Mouse (Mus musculus) hindbrain, embryonic 10.5 days (tissue): Measurements from ENCODE around the gene B020011L13Rik. TPM values are rescaled to one million over a fixed set of nuclear protein-coding genes. Genes with fewer than 3 reads are reported as not detected.
"Not testable (repeated sequence)": the region's sequence is repeated elsewhere in the genome, so short reads cannot be mapped to it uniquely, and the experiment has no call there.

Source experiments
- DNase-seq: peaks from one replicate; pipeline ENCODE4 v3.0.0-alpha.2; 2017; ENCODE audit warnings: low spot score
- H3K27ac ChIP-seq: fragments of 300-500 bp; sonication (generic); 2 replicates; pipeline ENCODE4 v1.5.1; 2016; ENCODE audit warnings: mild to moderate bottlenecking, moderate library complexity
- H3K27me3 ChIP-seq: fragments of 300-500 bp; sonication (generic); 2 replicates; pipeline ENCODE4 v1.6.1; 2016; ENCODE audit warnings: mild to moderate bottlenecking; ENCODE audit not compliant: poor library complexity, insufficient read depth, severe bottlenecking
- H3K36me3 ChIP-seq: fragments of 300-500 bp; sonication (generic); 2 replicates; pipeline ENCODE4 v1.6.1; 2016; ENCODE audit warnings: mild to moderate bottlenecking, moderate library complexity
- H3K4me1 ChIP-seq: fragments of 300-500 bp; sonication (generic); replicated peaks from 2 replicates; pipeline ENCODE4 v1.6.1; 2016; ENCODE audit warnings: mild to moderate bottlenecking
- H3K4me3 ChIP-seq: fragments of 300-500 bp; sonication (generic); 2 replicates; pipeline ENCODE4 v1.5.1; 2016; ENCODE audit warnings: mild to moderate bottlenecking, moderate library complexity
- H3K9me3 ChIP-seq: fragments of 300-500 bp; sonication (generic); 2 replicates; pipeline ENCODE4 v1.6.1; 2016; ENCODE audit warnings: mild to moderate bottlenecking, moderate library complexity
- WGBS: fragments of 180-500 bp; shearing (Covaris S2); methylation state at CpG from one replicate; pipeline ENCODE4 v1.1.7; 2016; 5-methylcytosine and 5-hydroxymethylcytosine counted together
- polyA plus RNA-seq: library from polyadenylated mRNA; unstranded; fragments of >200 nt; fragmentation: Nextera tagmentation; extraction: Ambion mirVana; gene quantifications from 2 replicates; pipeline ENCODE4 v1.2.1, GENCODE M21; 2016

The B020011L13Rik gene
- polyA plus RNA-seq: not detected in 2 replicates

DNA sequence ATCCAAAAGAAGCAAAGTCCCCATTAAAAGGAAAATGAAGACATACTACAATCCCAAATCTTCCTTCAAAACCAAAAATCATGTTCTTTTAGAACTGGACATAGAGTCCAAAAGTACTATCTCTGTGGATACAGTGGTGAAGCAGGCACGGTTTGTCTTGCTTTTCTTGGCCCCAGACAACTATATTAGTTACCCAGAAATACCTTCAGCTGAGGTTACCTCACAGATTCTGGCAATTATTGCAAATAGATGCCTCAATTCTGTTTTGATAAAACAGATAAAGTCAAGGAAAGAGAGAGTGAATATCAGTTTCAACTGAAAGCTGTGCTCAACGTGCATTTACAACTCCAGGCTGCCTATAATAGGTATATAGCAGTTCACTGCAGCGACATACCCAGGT lies at the start of gene B020011L13Rik:
TSS of gene B020011L13Rik (plus strand) at position 301 of the 400 bp plus-strand sequence.
- H3K36me3 ChIP-seq, H3K4me3 ChIP-seq, H3K4me1 ChIP-seq, DNase-seq, H3K27me3 ChIP-seq, H3K27ac ChIP-seq: not testable (repeated sequence)
- H3K9me3 ChIP-seq: peaks cover 17% of the 10 kb centered on the region; the same call in 1 of the 2 replicates
- WGBS: 71% methylated on average over 3 of the region's 3 CpGs

GRCm38 (mm10) chr1:117816271-117816670 lies 35.3 kb downstream of the B020011L13Rik start:
- not testable (repeated sequence) for H3K27me3 ChIP-seq, H3K4me3 ChIP-seq, H3K36me3 ChIP-seq, H3K9me3 ChIP-seq, H3K4me1 ChIP-seq, DNase-seq, H3K27ac ChIP-seq

GRCm38 (mm10) chr1:117829781-117830180 lies 48.8 kb downstream of the B020011L13Rik start, which contains the start of gene Gm28360:
Gene Gm28360, plus strand, starts transcription at chr1:117830081.
- not testable (repeated sequence) for H3K4me3 ChIP-seq, H3K27ac ChIP-seq, H3K4me1 ChIP-seq, H3K27me3 ChIP-seq, H3K9me3 ChIP-seq, H3K36me3 ChIP-seq, DNase-seq
- 73% methylated on average over 5 of the region's 5 CpGs for WGBS

DNA sequence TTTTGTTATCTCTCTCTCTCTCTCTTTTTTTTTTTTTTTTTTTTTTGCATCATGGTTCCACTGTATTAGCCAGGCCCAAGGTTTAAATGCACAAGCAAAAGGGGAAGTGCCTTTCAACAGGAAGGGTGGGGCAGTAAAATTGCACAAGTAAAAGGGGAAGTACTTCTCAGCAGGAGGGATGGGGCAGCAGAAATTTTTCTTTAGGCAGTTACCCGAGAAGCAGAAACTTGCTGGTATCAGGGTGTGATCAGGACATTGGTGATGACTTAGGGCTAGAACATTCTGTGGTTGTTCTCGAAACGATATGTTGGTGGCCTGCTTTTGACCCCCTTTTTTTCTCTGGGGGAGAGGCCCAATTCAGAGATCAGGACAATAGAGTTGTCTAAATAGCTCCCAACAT lies 70.8 kb downstream of the B020011L13Rik start:
- not testable (repeated sequence) for H3K36me3 ChIP-seq, H3K4me1 ChIP-seq, DNase-seq, H3K27ac ChIP-seq, H3K4me3 ChIP-seq, H3K27me3 ChIP-seq
- WGBS: 90% methylated on average over 3 of the region's 3 CpGs
- peaks cover 18% of the 10 kb centered on the region for H3K9me3 ChIP-seq

Other genes with a start within 250 kb of the B020011L13Rik start
- not detected in 2 replicates for gene Gm28363, start 84.0 kb upstream of the B020011L13Rik start, polyA plus RNA-seq
- not detected in 2 replicates for gene Gm28360, start 48.9 kb downstream of the B020011L13Rik start, polyA plus RNA-seq
- gene Gm28168, start 146.9 kb downstream of the B020011L13Rik start, polyA plus RNA-seq: not detected in 2 replicates
- gene Gm7145, start 184.8 kb downstream of the B020011L13Rik start, polyA plus RNA-seq: not detected in 2 replicates